Mouse (Mus musculus) layer of hippocampus, postnatal 10 days (tissue): Measurements from ENCODE around the gene Olfr555. TPM values are rescaled to one million over a fixed set of nuclear protein-coding genes. Genes with fewer than 3 reads are reported as not detected.
"Not testable (repeated sequence)": the region's sequence is repeated elsewhere in the genome, so short reads cannot be mapped to it uniquely, and the experiment has no call there.

ENCODE experiments used
- DNase-seq, 2 experiments: peaks; one replicate each; pipeline ENCODE4 v3.0.0; 2021; ENCODE audit warnings: low spot score in 2 of 2
- long read RNA-seq: library from polyadenylated mRNA; stranded (forward); transcript quantifications from one replicate; pipeline ENCODE4 v2.0.0, GENCODE M21; 2023
- total RNA-seq, 2 experiments: library from RNA; stranded (reverse); gene quantifications; 2 replicates each; pipeline ENCODE4 v1.2.3; 2021

Gene Olfr555
- total RNA-seq: not detected
- long read RNA-seq: 0 reads

- no peak for DNase-seq
These were observed at the start of gene Olfr555 for GRCm38 (mm10) chr7:102658523-102658922. Gene Olfr555, plus strand, starts transcription at chr7:102658823.

- DNase-seq: no peak
These were observed 40.5 kb upstream of the Olfr555 start, which contains the start of gene Olfr553 for GRCm38 (mm10) chr7:102618118-102618517. Gene Olfr553, minus strand, starts transcription at chr7:102618218.

GRCm38 (mm10) chr7:102619608-102620007 is 39.0 kb upstream of the Olfr555 start:
- no peak for DNase-seq

- DNase-seq: not testable (repeated sequence)
These were observed 38.3 kb upstream of the Olfr555 start for GRCm38 (mm10) chr7:102620368-102620767.

GRCm38 (mm10) chr7:102636665-102637064 is 22.0 kb upstream of the Olfr555 start:
- peak; percentile 19 to 33 for DNase-seq

- DNase-seq: no peak
These were observed 20.5 kb upstream of the Olfr555 start, which contains the start of gene Olfr554 for GRCm38 (mm10) chr7:102638132-102638531. Gene Olfr554, plus strand, starts transcription at chr7:102638432.

GRCm38 (mm10) chr7:102644945-102645344 is 13.7 kb upstream of the Olfr555 start:
- DNase-seq: not testable (repeated sequence)

GRCm38 (mm10) chr7:102664599-102664998 is 6.0 kb downstream of the Olfr555 start, which contains the start of gene Olfr556:
Gene Olfr556, plus strand, starts transcription at chr7:102664899.
- no peak for DNase-seq

- DNase-seq: no peak
These were observed 6.8 kb downstream of the Olfr555 start for GRCm38 (mm10) chr7:102665378-102665777.

- no peak for DNase-seq
These were observed 17.6 kb downstream of the Olfr555 start for GRCm38 (mm10) chr7:102676225-102676624.

GRCm38 (mm10) chr7:102681916-102682315 is 23.3 kb downstream of the Olfr555 start:
- DNase-seq: no peak

GRCm38 (mm10) chr7:102686944-102687501 is 28.4 kb downstream of the Olfr555 start, which contains the start of gene Trim68:
Gene Trim68, minus strand, starts transcription at chr7:102687327.
- peak; percentile 75 to 85 for DNase-seq

- DNase-seq: peak; percentile 23 to 50
These were observed 36.9 kb downstream of the Olfr555 start, which contains the start of gene Olfr557 for GRCm38 (mm10) chr7:102695358-102696125. Gene Olfr557, plus strand, starts transcription at chr7:102695910.

- DNase-seq: no peak
These were observed 39.8 kb downstream of the Olfr555 start for GRCm38 (mm10) chr7:102698461-102698860.

GRCm38 (mm10) chr7:102701915-102702314 is 43.3 kb downstream of the Olfr555 start, which contains the start of gene Olfr558:
Gene Olfr558, plus strand, starts transcription at chr7:102702215.
- DNase-seq: no peak

Other genes with a start within 250 kb of the Olfr555 start
- 10 to 100 TPM; 15.6 to 18.8 TPM for gene Rrm1, start 217.1 kb upstream of the Olfr555 start, total RNA-seq
- gene Olfr543, start 177.1 kb upstream of the Olfr555 start, total RNA-seq: not detected
- not detected for gene Olfr544, start 170.5 kb upstream of the Olfr555 start, total RNA-seq
- gene Olfr545, start 159.2 kb upstream of the Olfr555 start, total RNA-seq: not detected
- not detected for gene Olfr547, start 124.1 kb upstream of the Olfr555 start, total RNA-seq
- gene Olfr548-ps1, start 117.9 kb upstream of the Olfr555 start, total RNA-seq: not detected
- not detected for gene Olfr549, start 109.0 kb upstream of the Olfr555 start, total RNA-seq
- gene Trim21, start 93.3 kb upstream of the Olfr555 start, total RNA-seq: 1 to 10 TPM; 2.4 to 3.2 TPM
- gene Olfr550, start 87.4 kb upstream of the Olfr555 start, total RNA-seq: 1 to 10 TPM in 1 of 2 experiments, under 1 TPM in 1; 0.94 to 2.7 TPM
- not detected for gene Olfr551, start 66.9 kb upstream of the Olfr555 start, total RNA-seq
- gene Olfr552, start 61.1 kb upstream of the Olfr555 start, total RNA-seq: under 1 TPM; 0.13 to 0.18 TPM
- gene Olfr553, start 40.6 kb upstream of the Olfr555 start, total RNA-seq: not detected
- gene Olfr554, start 20.4 kb upstream of the Olfr555 start, total RNA-seq: not detected
- gene Olfr556, start 6.1 kb downstream of the Olfr555 start, total RNA-seq: not detected
- 1 to 10 TPM; 6.2 to 7.5 TPM for gene Trim68, start 28.5 kb downstream of the Olfr555 start, total RNA-seq
- gene Olfr557, start 37.1 kb downstream of the Olfr555 start, total RNA-seq: not detected
- under 1 TPM; 0.34 to 0.49 TPM for gene Olfr558, start 43.4 kb downstream of the Olfr555 start, total RNA-seq
- not detected for gene Olfr33, start 60.2 kb downstream of the Olfr555 start, total RNA-seq
- gene Olfr559, start 68.7 kb downstream of the Olfr555 start, total RNA-seq: not detected
- not detected for gene Olfr560, start 100.5 kb downstream of the Olfr555 start, total RNA-seq
- gene Olfr78, start 100.6 kb downstream of the Olfr555 start, total RNA-seq: under 1 TPM; 0.23 to 0.76 TPM
- not detected for gene Olfr561, start 112.4 kb downstream of the Olfr555 start, total RNA-seq
- not detected for gene Olfr564, start 144.7 kb downstream of the Olfr555 start, total RNA-seq
- not detected for gene Olfr566, start 199.9 kb downstream of the Olfr555 start, total RNA-seq
- not detected for gene Olfr568, start 218.3 kb downstream of the Olfr555 start, total RNA-seq
- not detected for gene Olfr569, start 232.1 kb downstream of the Olfr555 start, total RNA-seq
- gene Olfr570, start 235.8 kb downstream of the Olfr555 start, total RNA-seq: not detected